Mouse (Mus musculus) kidney, adult 11 months (tissue): ENCODE measurements at regions not wholly inside any gene's neighbourhood (a gene's known extent, or its start where the extent isn't known, plus 50 kb on each side); places are given as distances from the start of the nearest gene placed in this dataset.
"Not testable (repeated sequence)": the region's sequence is repeated elsewhere in the genome, so short reads cannot be mapped to it uniquely, and the experiment has no call there.

Experiments
- DNase-seq: peaks from one replicate; pipeline ENCODE4 v3.0.0; 2022

DNA sequence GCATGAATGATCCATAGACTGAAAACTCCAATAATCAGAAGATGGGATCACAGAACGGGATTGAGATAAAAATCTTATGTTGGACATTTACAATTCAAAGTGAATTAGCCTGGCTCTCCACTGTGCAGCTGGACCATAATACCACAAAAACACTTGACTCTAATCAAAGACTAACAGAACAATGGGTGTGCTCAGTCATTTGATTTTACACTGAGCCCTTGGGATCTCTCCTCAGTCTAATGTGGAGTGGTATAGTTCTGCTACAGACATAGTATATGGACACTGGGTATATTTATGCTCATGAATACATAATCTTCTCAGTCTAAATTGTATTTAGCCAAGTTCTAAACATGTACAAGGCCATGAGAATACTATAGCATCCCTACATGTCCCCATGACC, 149.4 kb upstream of the Gm10306 start:
- DNase-seq = no peak

DNA sequence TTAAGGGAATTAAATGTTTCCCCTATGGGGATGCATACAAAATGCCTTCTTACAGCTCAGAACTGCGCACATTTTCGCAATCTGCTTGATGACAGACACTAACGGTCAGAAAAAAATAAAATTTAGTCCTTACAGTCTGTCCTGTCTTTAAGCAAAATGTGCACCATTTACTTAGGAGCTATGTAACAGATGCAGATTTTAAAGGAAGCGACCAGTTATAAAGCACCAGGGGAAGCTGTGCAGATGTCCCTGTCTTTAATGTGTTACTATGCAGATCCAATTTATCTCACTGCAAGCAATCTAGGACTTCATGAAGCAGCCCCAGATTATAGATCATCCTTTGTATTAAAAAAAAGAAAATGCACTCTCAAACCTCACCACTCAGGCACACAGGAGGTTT, 148.8 kb upstream of the Gm10306 start:
- no peak for DNase-seq

DNA sequence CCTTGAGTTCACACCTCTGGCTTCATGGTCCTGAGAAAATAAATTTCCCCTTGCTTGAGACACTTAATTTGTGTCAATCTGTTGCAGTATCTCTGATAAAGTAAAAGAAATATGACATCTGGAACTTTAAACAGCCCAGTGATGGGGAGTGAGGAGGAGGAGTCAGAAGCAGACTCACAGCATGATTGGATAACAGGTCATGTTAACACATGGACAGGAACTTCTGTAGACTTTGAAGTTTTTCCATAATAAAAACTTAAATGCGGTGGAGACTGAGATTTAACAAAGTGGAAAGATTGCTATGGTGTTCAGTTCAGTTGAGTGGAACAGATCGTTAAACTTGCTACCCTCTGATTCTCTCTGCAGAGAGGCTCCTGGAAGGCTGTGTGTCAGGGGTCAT, 143.7 kb upstream of the Gm10306 start:
- no peak for DNase-seq

DNA sequence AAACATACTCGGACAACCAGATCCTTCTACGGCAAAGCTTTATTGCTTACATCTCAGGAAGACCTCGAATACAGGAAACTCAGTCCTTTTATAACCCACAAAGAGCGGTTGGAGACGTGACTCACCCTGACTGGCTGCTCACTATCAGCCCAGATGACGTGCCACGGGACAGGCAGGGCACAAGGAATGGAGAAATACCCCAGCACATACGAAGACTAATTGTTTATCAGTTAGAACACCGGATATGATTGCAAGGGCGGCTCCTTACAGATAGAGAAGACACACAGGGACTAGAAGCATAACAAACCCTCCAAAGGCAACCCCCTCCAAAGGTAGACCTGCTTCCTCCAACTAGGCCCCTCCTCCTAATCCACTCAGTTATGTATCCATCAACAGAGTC, 130.8 kb upstream of the Gm10306 start:
- not testable (repeated sequence) for DNase-seq

DNA sequence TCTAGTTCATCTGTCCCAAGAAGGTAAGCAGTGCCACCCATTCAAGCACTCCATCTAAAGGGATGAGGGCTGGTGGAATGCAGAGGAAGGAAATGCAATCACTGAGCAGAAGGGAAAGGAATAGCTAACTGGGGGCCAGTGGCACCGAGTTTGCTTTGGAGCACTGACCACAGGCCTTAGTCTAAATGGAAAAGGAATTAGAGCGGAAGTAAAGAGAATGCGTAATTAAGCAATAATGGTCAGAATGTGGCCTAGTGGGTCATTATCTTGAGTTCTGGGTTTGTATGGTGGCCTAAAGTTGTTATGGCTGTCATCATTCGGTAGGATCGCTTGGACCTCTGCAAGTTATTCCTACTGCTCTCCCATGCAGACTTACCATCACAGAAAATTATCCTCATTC, 128.8 kb upstream of the Gm10306 start:
- DNase-seq = no peak

DNA sequence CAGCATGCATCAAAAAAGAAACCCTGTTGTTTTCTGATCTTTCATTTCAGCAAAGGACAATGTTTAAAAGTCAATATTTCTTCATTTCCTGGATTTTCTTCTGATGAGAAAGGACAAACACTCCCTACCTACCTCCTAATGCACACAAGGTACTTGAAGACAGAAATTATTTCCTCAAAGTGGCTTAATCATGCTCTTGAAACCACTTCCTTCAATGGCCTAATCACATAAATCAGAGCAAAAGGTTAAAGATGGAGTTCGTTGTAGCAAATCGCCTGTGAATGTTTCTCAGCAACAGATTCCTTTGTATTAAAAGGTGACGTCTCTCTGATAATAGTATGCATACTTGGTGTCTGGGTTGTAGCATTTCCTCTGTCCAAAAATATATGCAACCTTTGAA, 124.3 kb upstream of the Gm10306 start:
- DNase-seq = no peak

DNA sequence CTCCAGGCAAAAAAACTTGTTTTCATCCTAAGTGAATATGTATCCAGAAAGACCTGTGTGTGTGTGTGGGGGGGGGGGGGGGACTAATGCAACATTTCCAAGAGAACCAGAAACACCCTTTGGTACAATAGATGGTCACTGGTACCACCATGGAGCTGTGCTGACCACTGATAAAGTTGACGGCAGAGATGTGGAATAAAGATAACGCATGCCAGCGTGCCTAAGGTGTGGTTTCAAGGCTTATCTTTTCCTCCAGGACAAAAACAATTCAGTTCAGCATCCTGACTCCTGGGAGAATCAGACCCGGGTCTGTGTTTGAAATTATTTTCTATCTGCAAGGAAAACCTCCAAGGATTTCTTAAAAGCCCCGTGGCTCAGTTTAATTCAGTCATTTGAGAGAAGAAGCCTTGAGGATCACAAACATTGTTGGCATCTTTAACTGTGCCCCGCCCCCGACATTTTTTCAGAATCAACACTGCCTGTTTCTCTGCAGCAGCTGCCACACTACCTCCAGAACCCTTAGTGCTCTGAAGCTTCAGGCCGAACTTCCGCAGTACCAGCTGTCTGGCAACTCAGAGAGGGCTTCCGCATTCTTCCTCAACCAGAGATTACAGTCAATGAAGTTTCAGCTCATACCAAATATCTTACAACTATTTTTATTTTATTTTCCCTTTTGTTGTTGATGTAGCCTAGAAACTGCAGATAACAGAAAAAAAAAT, 118.5 kb upstream of the Gm10306 start:
- DNase-seq = no peak

DNA sequence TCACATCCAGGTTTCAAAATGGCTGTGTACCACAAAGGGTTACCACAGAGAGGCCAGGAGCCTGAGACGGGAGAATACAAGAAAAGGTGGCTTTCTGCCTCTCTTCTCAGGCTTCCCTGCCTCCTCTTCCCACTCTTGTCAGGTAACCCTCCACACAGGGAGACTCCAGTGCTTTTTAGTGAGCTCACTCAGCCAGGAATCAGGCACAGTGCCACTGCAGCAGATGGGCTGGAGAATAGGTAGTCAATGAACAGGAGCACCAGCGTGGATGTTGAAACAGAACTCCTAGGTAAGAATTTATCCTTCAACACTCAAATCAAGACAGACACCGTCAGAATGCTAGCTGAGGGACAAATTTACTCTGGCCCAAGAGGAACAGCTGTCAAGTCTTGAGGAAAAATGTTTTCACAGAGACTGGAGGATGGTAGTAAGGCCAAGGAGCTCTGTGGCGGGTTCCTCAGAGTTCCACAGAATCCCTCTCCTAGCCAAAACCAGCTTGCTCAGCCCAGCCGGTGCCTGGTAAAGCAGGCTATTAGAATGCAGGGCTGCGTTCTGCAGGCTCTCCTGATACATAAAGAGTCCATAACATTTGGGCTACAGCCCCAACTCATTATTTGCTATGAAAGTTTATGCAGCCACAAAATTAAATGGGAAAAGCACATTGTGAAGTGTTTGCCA, 117.0 kb upstream of the Gm10306 start:
- no peak for DNase-seq

DNA sequence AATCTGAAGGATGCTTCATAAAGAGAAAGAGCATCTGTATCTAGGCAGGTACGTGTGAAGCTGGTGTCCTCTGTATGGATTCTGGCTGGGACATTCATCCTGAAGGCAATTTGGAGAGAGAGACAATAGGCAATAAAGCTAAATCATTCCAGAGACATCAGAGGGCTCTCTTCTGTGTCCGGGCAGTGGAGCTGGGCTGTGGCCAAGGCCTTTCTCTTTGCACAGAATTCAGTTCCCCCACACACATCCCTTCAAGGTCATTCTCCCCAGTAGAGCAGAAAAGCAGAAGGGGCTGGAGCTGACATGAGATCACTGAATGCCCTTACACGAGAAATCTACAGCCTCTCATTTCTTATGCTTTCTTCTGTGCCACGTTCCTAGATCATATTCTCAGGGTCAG, 109.7 kb upstream of the Gm10306 start:
- DNase-seq = no peak
